Mouse (Mus musculus) liver, adult 2 months (tissue): Measurements from ENCODE around the gene Tmem106c. TPM values are rescaled to one million over a fixed set of nuclear protein-coding genes. Genes with fewer than 3 reads are reported as not detected.
A peak's percentile ranks its signal among the peaks of the same experiment; 100 is the strongest.

Experiments
- DNase-seq: peaks from one replicate; pipeline ENCODE4 v3.0.0-alpha.2; 2011; ENCODE audit warnings: low read depth, low spot score; ENCODE audit errors: extremely low read depth
- H3K27ac ChIP-seq: fragments of 200-500 bp; replicated peaks from 2 replicates; pipeline ENCODE4 v1.5.1; 2012; ENCODE audit warnings: low read depth, mild to moderate bottlenecking, control low read depth, inconsistent platforms, low read length; ENCODE audit not compliant: insufficient read depth
- H3K27me3 ChIP-seq: fragments of 200-500 bp; 2 replicates; pipeline ENCODE4 v1.6.1; 2012; ENCODE audit warnings: mild to moderate bottlenecking, moderate library complexity, low read length, inconsistent platforms; ENCODE audit not compliant: control insufficient read depth, insufficient read depth
- H3K36me3 ChIP-seq: fragments of 200-500 bp; 2 replicates; pipeline ENCODE4 v1.6.1; 2012; ENCODE audit warnings: low read length, inconsistent platforms; ENCODE audit not compliant: control insufficient read depth, insufficient read depth
- H3K4me1 ChIP-seq: fragments of 200-500 bp; 2 replicates; pipeline ENCODE4 v1.6.1; 2011; ENCODE audit warnings: low read length; ENCODE audit not compliant: control insufficient read depth, insufficient read depth
- H3K4me3 ChIP-seq: fragments of 200-500 bp; 2 replicates; pipeline ENCODE4 v1.5.1; 2011; ENCODE audit warnings: low read depth, mild to moderate bottlenecking, control low read depth, low read length, moderate library complexity; ENCODE audit not compliant: insufficient read depth
- H3K79me2 ChIP-seq: fragments of 200-500 bp; 2 replicates; pipeline ENCODE4 v1.6.1; 2012; ENCODE audit warnings: inconsistent platforms, mild to moderate bottlenecking, low read length, moderate library complexity; ENCODE audit not compliant: control insufficient read depth, insufficient read depth
- H3K9ac ChIP-seq: fragments of 200-500 bp; 2 replicates; pipeline ENCODE4 v1.6.1; 2012; ENCODE audit warnings: low read depth, mild to moderate bottlenecking, control low read depth, inconsistent platforms, low read length
- CTCF ChIP-seq: fragments of 200-500 bp; IDR thresholded peaks from 2 replicates; pipeline ENCODE4 v1.5.1; 2011; ENCODE audit warnings: low read depth, low read length, control low read depth
- POLR2A ChIP-seq: fragments of 200-500 bp; IDR thresholded peaks from 2 replicates; pipeline ENCODE4 v1.6.1; 2011; ENCODE audit warnings: low read length, control low read depth; ENCODE audit not compliant: insufficient read depth; ENCODE audit errors: extremely low read depth
- WGBS: fragments of 180-500 bp; shearing (Covaris S2); methylation state at CpG from one replicate; pipeline ENCODE4 v1.1.7; 2018; 5-methylcytosine and 5-hydroxymethylcytosine counted together
- polyA plus RNA-seq: library from polyadenylated mRNA; depleted of rRNA; stranded (reverse); fragments of >200 nt; gene quantifications from 2 replicates; pipeline ENCODE4 v1.2.3, GENCODE M21; 2012
- total RNA-seq: library from RNA; depleted of rRNA; stranded (reverse); fragments of >200 nt; gene quantifications from 2 replicates; pipeline ENCODE4 v1.2.3, GENCODE M21; 2014

The Tmem106c gene
- total and polyA plus RNA-seq, 2 experiments = 11.2 to 33.7 TPM

DNA sequence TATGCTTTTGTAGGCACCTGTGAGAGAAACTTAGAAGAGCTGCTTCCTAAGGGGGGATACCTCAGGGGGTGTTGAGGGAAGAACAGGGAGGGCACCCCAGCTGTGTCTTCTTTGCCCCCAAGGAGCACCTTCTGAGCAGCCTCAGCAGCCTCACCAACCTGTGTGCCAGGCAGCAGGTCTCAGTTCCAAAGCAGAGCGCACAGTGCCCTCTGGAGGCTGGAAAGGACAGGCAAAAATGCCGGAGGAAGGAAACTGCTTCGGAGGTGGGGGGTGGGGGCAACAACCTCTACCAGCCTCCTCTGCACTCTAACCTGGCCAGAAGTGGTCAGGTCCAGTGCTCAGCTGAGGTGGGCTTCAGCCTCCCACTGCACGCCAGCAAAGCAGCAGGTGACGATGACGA lies 6.3 kb downstream of the Tmem106c start:
- Histone ChIP-seq H3K36me3 (no peaks in the 10 kb centered on the region), H3K9ac (no peak overlapping the region), H3K4me1 (no peaks in the 10 kb centered on the region), H3K4me3 (no peak overlapping the region), H3K27ac (no peak overlapping the region), H3K27me3 (no peaks in the 10 kb centered on the region), H3K79me2 (no peaks in the 10 kb centered on the region)
- TF ChIP-seq POLR2A (no peak), CTCF (peak; percentile 74)
- DNase-seq = peak; percentile 3
- 62% methylated on average over 6 of the region's 6 CpGs for WGBS

- Histone ChIP-seq H3K27ac (no peak overlapping the region), H3K79me2 (no peaks in the 10 kb centered on the region), H3K27me3 (no peaks in the 10 kb centered on the region), H3K4me3 (no peak overlapping the region), H3K9ac (no peak overlapping the region), H3K36me3 (no peaks in the 10 kb centered on the region), H3K4me1 (no peaks in the 10 kb centered on the region)
- DNase-seq = no peak
- TF ChIP-seq CTCF = no peak
- TF ChIP-seq POLR2A = no peak
- 71% methylated on average over 6 of the region's 6 CpGs for WGBS
Measured at GRCm38 (mm10) chr15:97972580-97972979, 8.6 kb downstream of the Tmem106c start.

GRCm38 (mm10) chr15:97973248-97974005 lies 9.4 kb downstream of the Tmem106c start:
- 59% methylated on average over 11 of the region's 11 CpGs for WGBS

GRCm38 (mm10) chr15:97981560-97981959 lies 17.6 kb downstream of the Tmem106c start:
- TF ChIP-seq POLR2A = no peak
- no peak overlapping the region for H3K9ac ChIP-seq
- no peaks in the 10 kb centered on the region for H3K27me3 ChIP-seq
- 73% methylated on average over 6 of the region's 6 CpGs for WGBS
- H3K27ac ChIP-seq = no peak overlapping the region
- H3K4me3 ChIP-seq = no peak overlapping the region
- no peaks in the 10 kb centered on the region for H3K4me1 ChIP-seq
- no peaks in the 10 kb centered on the region for H3K36me3 ChIP-seq
- no peak for DNase-seq
- H3K79me2 ChIP-seq = no peaks in the 10 kb centered on the region

More at GRCm38 (mm10) chr15:97973248-97974005, 9.4 kb downstream of the Tmem106c start:
- Histone ChIP-seq H3K27ac (no peak overlapping the region), H3K4me1 (no peaks in the 10 kb centered on the region), H3K36me3 (no peaks in the 10 kb centered on the region), H3K27me3 (no peaks in the 10 kb centered on the region), H3K9ac (no peak overlapping the region), H3K4me3 (no peak overlapping the region), H3K79me2 (no peaks in the 10 kb centered on the region)
- DNase-seq = no peak
- TF ChIP-seq POLR2A (no peak), CTCF (no peak)

GRCm38 (mm10) chr15:97989544-97989943 lies 25.5 kb downstream of the Tmem106c start:
- no peaks in the 10 kb centered on the region for H3K36me3 ChIP-seq
- TF ChIP-seq POLR2A = no peak
- TF ChIP-seq CTCF = no peak

GRCm38 (mm10) chr15:97990124-97990523 lies 26.1 kb downstream of the Tmem106c start:
- no peaks in the 10 kb centered on the region for H3K79me2 ChIP-seq
- no peak for TF ChIP-seq CTCF
- TF ChIP-seq POLR2A = no peak
- H3K4me3 ChIP-seq = no peak overlapping the region
- no peaks in the 10 kb centered on the region for H3K27me3 ChIP-seq
- no peaks in the 10 kb centered on the region for H3K36me3 ChIP-seq
- no peak overlapping the region for H3K9ac ChIP-seq
- H3K4me1 ChIP-seq = no peaks in the 10 kb centered on the region
- DNase-seq = no peak
- WGBS = 17% methylated on average over 6 of the region's 6 CpGs
- H3K27ac ChIP-seq = no peak overlapping the region

More at GRCm38 (mm10) chr15:97989544-97989943, 25.5 kb downstream of the Tmem106c start:
- H3K27ac ChIP-seq = no peak overlapping the region
- H3K79me2 ChIP-seq = no peaks in the 10 kb centered on the region
- H3K27me3 ChIP-seq = no peaks in the 10 kb centered on the region
- H3K9ac ChIP-seq = no peak overlapping the region
- no peak for DNase-seq
- H3K4me1 ChIP-seq = no peaks in the 10 kb centered on the region
- no peak overlapping the region for H3K4me3 ChIP-seq
- 55% methylated on average over 1 of the region's 1 CpGs for WGBS
